Mouse (Mus musculus): ENCODE data around the gene Ankrd26.

Ankrd26 gene

GRCm38 (mm10) chr6:118478957-118479708 lies 82.9 kb downstream of the Ankrd26 start, which contains the start of gene Zfp9:
TSS of gene Zfp9 (minus strand) at chr6:118479320.
- peak; percentile 75 to 83 for DNase-seq (ENCODE audit: low spot score in 2 of 2)

GRCm38 (mm10) chr6:118477875-118478785 lies 83.9 kb downstream of the Ankrd26 start:
- no peak for DNase-seq (ENCODE audit: low spot score in 2 of 2)

- no peak for DNase-seq (ENCODE audit: low spot score in 2 of 2)
These were observed 99.8 kb downstream of the Ankrd26 start for GRCm38 (mm10) chr6:118462069-118462705.

GRCm38 (mm10) chr6:118457726-118458125 lies 104.3 kb downstream of the Ankrd26 start:
- no peak for DNase-seq (ENCODE audit: low spot score in 2 of 2)

- peak; percentile 90 to 92 for DNase-seq (ENCODE audit: low spot score in 2 of 2)
These were observed 106.9 kb downstream of the Ankrd26 start, which contains the start of gene Zfp248 for GRCm38 (mm10) chr6:118455042-118455631. TSS of gene Zfp248 (minus strand) at chr6:118455528.

GRCm38 (mm10) chr6:118454452-118454851 lies 107.6 kb downstream of the Ankrd26 start:
- DNase-seq (ENCODE audit: low spot score in 2 of 2): no peak

All from frontal cortex, postnatal 10 days (tissue).